Mouse (Mus musculus): ENCODE measurements at regions not wholly inside any gene's neighbourhood (a gene's known extent, or its start where the extent isn't known, plus 50 kb on each side); places are given as distances from the start of the nearest gene placed in this dataset.

- Histone ChIP-seq H3K4me1 (replicated peaks; ENCODE audit: control insufficient read depth, insufficient read depth, low read length) (no peaks in the 10 kb centered on the region; the same call in 1 of the 2 replicates), H3K27ac (ENCODE audit: low read depth, low read length) (no peak overlapping the region; the same call in 1 of the 2 replicates), H3K27me3 (ENCODE audit: control insufficient read depth, insufficient read depth, low read length) (no peaks in the 10 kb centered on the region), H3K9ac (ENCODE audit: low read length) (no peak overlapping the region), H3K9me3 (ENCODE audit: control insufficient read depth, low read length) (no peaks in the 10 kb centered on the region), H3K36me3 (ENCODE audit: control insufficient read depth, insufficient read depth, low read length) (no peaks in the 10 kb centered on the region), H3K4me3 (ENCODE audit: low read depth, low read length) (no peak overlapping the region), H3K4me2 (ENCODE audit: low read depth, low read length, severe bottlenecking) (no peak overlapping the region)
- 14% methylated on average over 2 of the region's 2 CpGs for WGBS
- ATAC-seq (replicated peaks; ENCODE audit: low FRiP score) (peak; percentile 71; the same call in 1 of the 2 replicates), DNase-seq (ENCODE audit: low spot score) (no peak)
Observed at GRCm38 (mm10) chr5:26206766-26207122, 50.7 kb upstream of the Gm7361 start.

- no peak overlapping the region for H3K4me2 ChIP-seq (ENCODE audit: low read depth, low read length, severe bottlenecking)
- H3K27ac ChIP-seq (ENCODE audit: low read depth, low read length) = no peak overlapping the region
- H3K4me3 ChIP-seq (ENCODE audit: low read depth, low read length) = no peak overlapping the region
- ATAC-seq (replicated peaks; ENCODE audit: low FRiP score) = no peak
- WGBS = 74% methylated on average over 6 of the region's 6 CpGs
- H3K36me3 ChIP-seq (ENCODE audit: control insufficient read depth, insufficient read depth, low read length) = no peaks in the 10 kb centered on the region
- no peaks in the 10 kb centered on the region for H3K9me3 ChIP-seq (ENCODE audit: control insufficient read depth, low read length)
- no peaks in the 10 kb centered on the region; the same call in 1 of the 2 replicates for H3K4me1 ChIP-seq (replicated peaks; ENCODE audit: control insufficient read depth, insufficient read depth, low read length)
- no peak for DNase-seq (ENCODE audit: low spot score)
- H3K27me3 ChIP-seq (ENCODE audit: control insufficient read depth, insufficient read depth, low read length) = no peaks in the 10 kb centered on the region
- no peak overlapping the region for H3K9ac ChIP-seq (ENCODE audit: low read length)
Observed at GRCm38 (mm10) chr5:26206066-26206765, 51.3 kb upstream of the Gm7361 start.

- 90% methylated on average over 6 of the region's 6 CpGs for WGBS
- Histone ChIP-seq H3K4me1 (replicated peaks; ENCODE audit: control insufficient read depth, insufficient read depth, low read length) (no peaks in the 10 kb centered on the region; the same call in 1 of the 2 replicates), H3K9ac (ENCODE audit: low read length) (no peak overlapping the region), H3K4me2 (ENCODE audit: low read depth, low read length, severe bottlenecking) (no peak overlapping the region), H3K4me3 (ENCODE audit: low read depth, low read length) (no peak overlapping the region), H3K9me3 (ENCODE audit: control insufficient read depth, low read length) (no peaks in the 10 kb centered on the region), H3K27me3 (ENCODE audit: control insufficient read depth, insufficient read depth, low read length) (no peaks in the 10 kb centered on the region), H3K36me3 (ENCODE audit: control insufficient read depth, insufficient read depth, low read length) (no peaks in the 10 kb centered on the region), H3K27ac (ENCODE audit: low read depth, low read length) (no peak overlapping the region)
- DNase-seq (ENCODE audit: low spot score) (no peak), ATAC-seq (replicated peaks; ENCODE audit: low FRiP score) (no peak)
Observed at GRCm38 (mm10) chr5:26202471-26202870, 55.0 kb upstream of the Gm7361 start.

- Histone ChIP-seq H3K27ac (ENCODE audit: low read depth, low read length) (no peak overlapping the region), H3K9me3 (ENCODE audit: control insufficient read depth, low read length) (no peaks in the 10 kb centered on the region), H3K9ac (ENCODE audit: low read length) (no peak overlapping the region), H3K4me2 (ENCODE audit: low read depth, low read length, severe bottlenecking) (no peak overlapping the region), H3K4me1 (replicated peaks; ENCODE audit: control insufficient read depth, insufficient read depth, low read length) (no peaks in the 10 kb centered on the region), H3K27me3 (ENCODE audit: control insufficient read depth, insufficient read depth, low read length) (no peaks in the 10 kb centered on the region), H3K36me3 (ENCODE audit: control insufficient read depth, insufficient read depth, low read length) (no peaks in the 10 kb centered on the region), H3K4me3 (ENCODE audit: low read depth, low read length) (no peak overlapping the region)
- peak; percentile 63 for DNase-seq (ENCODE audit: low spot score)
- 9% methylated on average over 5 of the region's 5 CpGs for WGBS
- no peak for ATAC-seq (replicated peaks; ENCODE audit: low FRiP score)
Observed at GRCm38 (mm10) chr5:26189377-26189776, 68.1 kb upstream of the Gm7361 start.

- WGBS = 87% methylated on average over 8 of the region's 8 CpGs
- no peak for ATAC-seq (replicated peaks; ENCODE audit: low FRiP score)
- no peak for DNase-seq (ENCODE audit: low spot score)
Observed at GRCm38 (mm10) chr5:26187212-26187611, 66.0 kb upstream of the Gm10220 start.

GRCm38 (mm10) chr5:26185417-26185816, 64.2 kb upstream of the Gm10220 start:
- no peak overlapping the region for H3K27ac ChIP-seq (ENCODE audit: low read depth, low read length)
- no peaks in the 10 kb centered on the region for H3K27me3 ChIP-seq (ENCODE audit: control insufficient read depth, insufficient read depth, low read length)
- DNase-seq (ENCODE audit: low spot score) (no peak), ATAC-seq (replicated peaks; ENCODE audit: low FRiP score) (no peak)
- H3K4me1 ChIP-seq (replicated peaks; ENCODE audit: control insufficient read depth, insufficient read depth, low read length) = no peaks in the 10 kb centered on the region
- H3K36me3 ChIP-seq (ENCODE audit: control insufficient read depth, insufficient read depth, low read length) = no peaks in the 10 kb centered on the region
- H3K4me3 ChIP-seq (ENCODE audit: low read depth, low read length) = no peak overlapping the region
- WGBS = 14% methylated on average over 5 of the region's 5 CpGs
- no peak overlapping the region for H3K4me2 ChIP-seq (ENCODE audit: low read depth, low read length, severe bottlenecking)
- H3K9ac ChIP-seq (ENCODE audit: low read length) = no peak overlapping the region
- H3K9me3 ChIP-seq (ENCODE audit: control insufficient read depth, low read length) = no peaks in the 10 kb centered on the region

More at GRCm38 (mm10) chr5:26187212-26187611, 66.0 kb upstream of the Gm10220 start:
- H3K4me2 ChIP-seq (ENCODE audit: low read depth, low read length, severe bottlenecking) = no peak overlapping the region
- no peak overlapping the region for H3K9ac ChIP-seq (ENCODE audit: low read length)
- H3K27ac ChIP-seq (ENCODE audit: low read depth, low read length) = no peak overlapping the region
- H3K27me3 ChIP-seq (ENCODE audit: control insufficient read depth, insufficient read depth, low read length) = no peaks in the 10 kb centered on the region
- H3K9me3 ChIP-seq (ENCODE audit: control insufficient read depth, low read length) = no peaks in the 10 kb centered on the region
- H3K4me1 ChIP-seq (replicated peaks; ENCODE audit: control insufficient read depth, insufficient read depth, low read length) = no peaks in the 10 kb centered on the region
- no peak overlapping the region for H3K4me3 ChIP-seq (ENCODE audit: low read depth, low read length)
- H3K36me3 ChIP-seq (ENCODE audit: control insufficient read depth, insufficient read depth, low read length) = no peaks in the 10 kb centered on the region

- Histone ChIP-seq H3K27me3 (ENCODE audit: control insufficient read depth, insufficient read depth, low read length) (no peaks in the 10 kb centered on the region), H3K4me3 (ENCODE audit: low read depth, low read length) (no peak overlapping the region), H3K9ac (ENCODE audit: low read length) (no peak overlapping the region), H3K27ac (ENCODE audit: low read depth, low read length) (no peak overlapping the region), H3K9me3 (ENCODE audit: control insufficient read depth, low read length) (no peaks in the 10 kb centered on the region), H3K4me2 (ENCODE audit: low read depth, low read length, severe bottlenecking) (no peak overlapping the region), H3K36me3 (ENCODE audit: control insufficient read depth, insufficient read depth, low read length) (no peaks in the 10 kb centered on the region), H3K4me1 (replicated peaks; ENCODE audit: control insufficient read depth, insufficient read depth, low read length) (no peaks in the 10 kb centered on the region)
- DNase-seq (ENCODE audit: low spot score) (no peak), ATAC-seq (replicated peaks; ENCODE audit: low FRiP score) (no peak)
- 73% methylated on average over 2 of the region's 2 CpGs for WGBS
Observed at GRCm38 (mm10) chr5:26176064-26176463, 54.8 kb upstream of the Gm10220 start.

GRCm38 (mm10) chr5:26171662-26172384, 50.6 kb upstream of the Gm10220 start:
- no peaks in the 10 kb centered on the region for H3K4me1 ChIP-seq (replicated peaks; ENCODE audit: control insufficient read depth, insufficient read depth, low read length)
- H3K27me3 ChIP-seq (ENCODE audit: control insufficient read depth, insufficient read depth, low read length) = no peaks in the 10 kb centered on the region
- H3K9ac ChIP-seq (ENCODE audit: low read length) = no peak overlapping the region
- ATAC-seq (replicated peaks; ENCODE audit: low FRiP score) (no peak), DNase-seq (ENCODE audit: low spot score) (no peak)
- no peaks in the 10 kb centered on the region for H3K36me3 ChIP-seq (ENCODE audit: control insufficient read depth, insufficient read depth, low read length)
- no peak overlapping the region for H3K4me3 ChIP-seq (ENCODE audit: low read depth, low read length)
- H3K9me3 ChIP-seq (ENCODE audit: control insufficient read depth, low read length) = no peaks in the 10 kb centered on the region
- 67% methylated on average over 5 of the region's 5 CpGs for WGBS
- H3K27ac ChIP-seq (ENCODE audit: low read depth, low read length) = no peak overlapping the region
- H3K4me2 ChIP-seq (ENCODE audit: low read depth, low read length, severe bottlenecking) = no peak overlapping the region

Measured in forebrain, embryonic 11.5 days (tissue).